Mouse (Mus musculus) lung, postnatal 14 days (tissue): ENCODE data around the gene Lrrc4c.

ENCODE experiments used
- DNase-seq: peaks from one replicate; pipeline ENCODE4 v3.0.0; 2021

The Lrrc4c gene

DNA sequence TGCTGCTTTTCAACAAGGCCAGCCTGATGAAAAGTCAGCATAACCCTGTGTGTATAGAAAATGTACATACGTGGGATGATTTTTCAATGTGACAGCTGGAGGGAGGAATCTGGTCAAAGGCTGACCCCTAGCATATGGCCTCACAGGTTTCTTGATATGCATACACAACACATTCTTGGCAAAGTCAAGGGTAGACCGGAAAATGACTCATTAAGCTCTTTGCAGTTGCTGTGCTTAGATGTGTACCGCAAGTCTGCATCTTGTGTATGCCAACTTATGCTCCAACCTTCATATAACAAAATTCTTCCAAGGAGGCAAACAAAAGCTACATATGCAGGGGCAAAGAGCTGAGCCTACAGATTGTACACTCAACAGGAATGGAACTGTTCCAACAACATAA, 631.6 kb downstream of the Lrrc4c start:
- no peak for DNase-seq

- no peak for DNase-seq
These were observed 681.6 kb downstream of the Lrrc4c start for GRCm38 (mm10) chr2:96999521-96999920.

DNA sequence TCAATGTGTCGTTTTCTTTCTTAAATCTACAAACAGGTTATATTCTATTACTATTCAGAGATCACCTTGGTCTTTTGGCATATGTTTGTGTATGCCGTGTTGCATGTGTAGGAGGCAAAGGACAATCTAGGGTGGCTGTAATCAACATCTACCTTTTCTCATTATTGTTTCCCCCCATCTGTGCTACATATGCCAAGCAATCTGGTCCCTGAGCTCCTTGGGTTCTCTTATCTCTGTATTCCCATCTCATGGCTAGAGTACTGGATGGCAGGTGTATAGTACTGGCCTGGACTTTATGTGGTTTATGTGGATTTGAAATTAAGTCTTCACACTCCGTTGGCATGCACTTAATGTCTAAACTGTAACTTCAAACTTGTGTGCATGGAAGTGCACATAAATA, 700.4 kb downstream of the Lrrc4c start:
- DNase-seq, result no peak

DNA sequence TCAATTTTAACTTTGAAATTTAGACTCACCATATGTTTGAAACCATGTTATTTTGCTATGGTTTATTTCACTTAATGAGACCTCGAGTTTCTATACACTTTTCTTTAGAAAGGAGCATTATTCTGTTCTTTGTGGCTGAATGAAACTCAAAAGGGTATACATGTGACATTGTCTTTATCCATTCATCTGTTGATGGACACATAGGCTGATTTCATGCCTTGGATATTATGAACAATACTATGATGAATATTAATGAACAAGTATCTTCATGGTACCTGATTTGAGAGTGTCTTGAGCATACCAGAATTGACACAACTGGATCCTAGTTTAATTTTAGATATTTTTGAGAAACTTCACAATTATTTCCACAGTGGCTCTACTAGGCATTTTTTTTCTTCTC, 709.0 kb downstream of the Lrrc4c start:
- DNase-seq, result no peak

- no peak for DNase-seq
These were observed 709.6 kb downstream of the Lrrc4c start for GRCm38 (mm10) chr2:97027585-97027984.

DNA sequence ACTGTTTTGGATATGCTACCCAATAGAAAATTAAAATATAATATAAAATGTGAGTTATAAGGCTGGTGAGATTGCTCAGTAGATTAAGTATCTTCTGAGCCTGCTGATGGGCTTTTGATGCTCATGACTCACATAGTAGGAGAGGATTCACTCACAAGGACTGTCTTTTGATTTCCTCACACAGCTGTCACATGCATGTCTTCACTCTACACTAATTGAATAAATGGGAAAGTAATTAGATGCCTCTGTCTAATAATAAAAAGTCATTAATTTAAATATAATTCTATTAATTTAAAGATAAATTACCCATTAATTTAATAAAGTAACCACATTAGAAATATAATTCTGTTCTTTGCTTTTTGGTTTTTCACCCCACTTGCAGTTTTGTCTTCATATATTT, 718.4 kb downstream of the Lrrc4c start:
- no peak for DNase-seq

- DNase-seq, result no peak
These were observed 719.2 kb downstream of the Lrrc4c start for GRCm38 (mm10) chr2:97037024-97037814.

- no peak for DNase-seq
These were observed 726.0 kb downstream of the Lrrc4c start for GRCm38 (mm10) chr2:97044016-97044415.

DNA sequence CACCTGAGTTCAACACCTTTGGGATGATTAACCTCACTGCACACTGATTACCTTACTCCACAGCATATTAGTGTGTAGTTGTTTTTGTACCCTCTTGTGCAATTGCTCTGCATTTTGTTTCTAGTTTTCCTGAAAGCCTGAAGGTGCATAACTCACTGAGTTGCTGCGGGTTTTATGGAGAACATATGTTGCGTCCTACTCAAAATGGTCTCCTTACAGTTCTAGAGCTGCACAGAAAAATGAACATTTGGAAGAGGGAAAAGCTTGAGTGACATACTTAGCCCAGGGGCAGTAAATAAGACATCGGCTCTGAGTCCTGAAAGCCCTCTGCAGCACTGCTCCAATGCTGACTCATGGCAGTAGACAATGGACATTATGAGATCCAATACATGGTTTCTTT, 727.7 kb downstream of the Lrrc4c start:
- DNase-seq, result no peak

- DNase-seq, result no peak
These were observed 762.2 kb downstream of the Lrrc4c start for GRCm38 (mm10) chr2:97080156-97080555.

GRCm38 (mm10) chr2:97097965-97098364, 780.0 kb downstream of the Lrrc4c start:
- no peak for DNase-seq

DNA sequence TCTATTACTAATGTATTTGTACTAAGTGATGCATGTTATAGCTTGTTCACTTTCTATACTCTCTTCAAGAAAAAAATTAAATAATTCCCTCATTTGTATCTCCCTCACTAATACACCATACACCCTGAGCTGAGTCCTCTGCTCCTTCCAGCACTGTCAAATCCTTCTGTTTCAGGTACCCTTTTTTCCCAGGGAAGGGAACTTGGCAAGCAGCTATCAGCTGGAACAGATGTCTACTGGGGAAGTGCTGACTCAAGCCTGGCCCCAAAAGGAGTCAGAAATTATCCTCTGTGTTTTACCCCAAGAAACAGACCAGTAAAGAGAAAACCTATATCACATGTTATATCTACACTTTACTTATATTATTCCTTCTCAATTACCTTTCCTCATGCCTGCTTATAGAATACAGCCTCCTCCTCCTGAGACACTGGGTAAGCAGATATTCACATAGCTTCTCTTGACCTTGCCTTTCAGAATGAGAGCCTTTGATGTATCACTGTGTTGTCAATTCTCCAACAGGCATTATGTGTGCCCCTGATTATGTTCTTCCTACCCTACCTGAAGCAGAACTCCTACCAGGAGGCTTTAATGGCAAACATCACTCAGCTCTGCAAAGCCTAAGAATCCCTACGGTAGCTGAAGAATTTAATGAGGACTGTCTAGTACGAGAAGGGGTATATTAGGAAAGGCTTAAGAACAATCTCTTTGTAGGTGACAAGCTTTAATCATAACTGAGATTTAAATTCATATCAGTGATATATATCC, 785.6 kb downstream of the Lrrc4c start:
- DNase-seq, result no peak

DNA sequence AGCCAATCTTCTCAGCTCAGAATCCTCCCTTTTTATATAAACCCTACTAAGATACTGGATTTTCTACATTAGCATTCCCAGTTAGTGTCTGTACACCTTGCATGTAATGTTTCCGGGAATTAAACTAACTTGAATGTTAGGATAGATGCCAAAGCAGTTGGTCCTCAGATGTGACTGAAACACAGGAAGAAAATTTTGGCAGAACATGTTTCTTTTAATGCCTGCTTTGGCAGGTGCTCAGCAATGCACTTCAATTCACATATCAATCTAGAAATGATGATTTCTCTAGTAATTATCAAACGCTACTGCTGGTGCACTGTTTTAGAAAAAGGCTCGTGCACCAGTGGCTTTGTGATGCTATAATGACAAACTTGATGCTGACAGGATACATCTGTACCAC, 806.3 kb downstream of the Lrrc4c start:
- no peak for DNase-seq

- no peak for DNase-seq
These were observed 820.5 kb downstream of the Lrrc4c start for GRCm38 (mm10) chr2:97138454-97138853.

- no peak for DNase-seq
These were observed 833.7 kb downstream of the Lrrc4c start for GRCm38 (mm10) chr2:97151626-97152194.

DNA sequence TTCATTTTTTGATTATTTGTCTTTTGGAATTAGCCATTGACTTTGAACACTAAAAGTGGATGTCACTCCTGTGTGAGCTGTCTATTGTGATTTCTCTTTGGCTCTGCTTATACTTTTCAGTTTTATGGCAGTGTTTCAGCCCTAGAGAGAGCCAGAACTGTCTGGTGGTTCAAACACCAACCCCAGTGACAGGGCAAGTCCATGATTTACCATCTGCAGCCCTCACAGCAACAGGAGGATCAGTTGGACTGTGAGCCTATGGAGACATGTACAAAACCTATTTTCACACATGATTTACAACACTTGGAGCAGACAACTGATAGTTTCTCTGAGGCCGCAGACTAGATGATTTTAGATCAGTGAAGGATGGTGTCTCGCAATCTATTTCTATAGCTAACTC, 847.8 kb downstream of the Lrrc4c start:
- DNase-seq, result no peak

DNA sequence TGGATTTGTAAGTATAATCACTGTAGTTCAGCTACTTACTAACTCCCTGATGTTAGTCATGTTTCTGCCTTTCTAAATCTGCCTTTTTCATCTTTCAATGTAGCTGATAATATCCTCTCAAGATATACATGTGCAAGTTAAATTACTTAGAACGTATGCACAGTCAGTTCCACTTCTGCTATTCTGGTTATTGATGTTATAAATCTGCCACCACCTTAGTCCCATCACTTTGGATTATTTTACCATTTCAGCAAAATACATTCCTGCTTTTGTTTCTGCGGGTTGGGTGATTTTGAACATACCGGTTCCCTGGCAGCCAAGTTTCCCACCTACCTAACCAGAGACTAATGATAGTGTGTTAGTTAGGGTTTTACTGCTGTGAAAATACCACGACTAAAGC, 860.4 kb downstream of the Lrrc4c start:
- no peak for DNase-seq

GRCm38 (mm10) chr2:97196968-97197606, 879.1 kb downstream of the Lrrc4c start:
- DNase-seq, result no peak

DNA sequence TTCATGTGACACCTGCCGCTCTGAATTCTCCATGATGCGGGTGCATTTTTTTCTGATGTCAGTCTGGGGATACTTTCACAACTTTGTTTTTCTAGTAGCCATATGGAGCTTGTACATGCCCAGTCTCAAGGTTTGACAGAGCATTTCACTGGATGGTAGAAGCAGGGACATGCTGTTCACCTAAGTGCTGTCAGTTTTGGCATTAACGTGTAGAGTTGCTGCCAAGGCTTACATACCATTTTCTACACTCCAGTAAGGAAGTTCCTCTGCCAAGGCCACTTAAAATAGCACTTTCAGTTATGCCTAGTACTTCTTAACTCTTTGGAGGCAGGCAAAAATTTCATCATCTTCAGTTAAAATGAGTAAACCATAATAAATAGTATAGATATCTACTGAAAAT, 915.0 kb downstream of the Lrrc4c start:
- DNase-seq, result no peak

DNA sequence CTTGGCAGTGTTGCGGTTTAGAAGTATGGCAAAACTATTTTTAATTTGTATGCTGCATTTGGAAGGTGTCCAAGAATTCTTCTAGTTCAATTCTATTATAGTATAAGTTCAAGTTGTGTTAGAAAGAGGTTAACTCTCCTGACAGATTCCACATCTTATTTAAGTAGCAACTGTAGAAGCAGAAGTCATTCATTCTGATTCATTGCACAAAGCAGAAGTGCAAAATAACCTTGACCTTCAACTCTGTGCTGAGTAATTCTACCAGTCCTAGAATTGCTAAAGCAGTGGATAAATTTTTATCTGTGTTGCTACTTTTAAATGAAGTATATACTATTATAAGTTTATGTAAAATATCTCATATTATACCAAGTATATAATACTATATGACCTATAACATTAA, 916.1 kb downstream of the Lrrc4c start:
- DNase-seq, result no peak

- no peak for DNase-seq
These were observed 956.7 kb downstream of the Lrrc4c start for GRCm38 (mm10) chr2:97274651-97275050.

- DNase-seq, result no peak
These were observed 967.0 kb downstream of the Lrrc4c start for GRCm38 (mm10) chr2:97284986-97285385.

DNA sequence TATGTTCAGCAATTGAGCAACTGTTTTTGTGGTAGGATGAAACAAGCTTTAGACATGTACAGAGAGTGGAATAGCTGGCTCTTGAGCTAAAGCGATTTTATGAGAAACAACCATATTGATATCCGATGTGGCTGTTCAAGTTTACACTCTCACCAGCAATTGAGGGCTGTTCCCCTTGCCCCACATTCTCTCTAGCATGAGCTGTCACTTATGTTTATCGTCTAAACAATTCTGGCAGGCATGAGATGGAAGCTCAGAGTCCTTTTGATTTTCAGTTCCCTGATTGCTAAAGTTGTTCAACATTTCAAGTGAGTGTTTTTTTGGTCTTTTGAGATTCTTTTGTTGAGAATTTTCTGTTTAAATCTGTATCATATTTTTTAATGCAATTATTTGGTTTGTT, 976.2 kb downstream of the Lrrc4c start:
- DNase-seq, result no peak

GRCm38 (mm10) chr2:97299704-97300103, 981.7 kb downstream of the Lrrc4c start:
- DNase-seq, result no peak
